Mouse (Mus musculus) MEL (cell line): ENCODE results near the gene Inpp5d. TPM values are rescaled to one million over a fixed set of nuclear protein-coding genes. Genes with fewer than 3 reads are reported as not detected.

Source experiments
- DNase-seq: peaks from one replicate; pipeline ENCODE4 v3.0.0; 2011; ENCODE audit warnings: low read depth, low spot score
- H3K27ac ChIP-seq: 2 replicates; pipeline ENCODE4 v1.5.1; 2012; ENCODE audit warnings: low read depth, mild to moderate bottlenecking, control low read depth, low read length, moderate library complexity; ENCODE audit not compliant: control insufficient read depth
- H3K27me3 ChIP-seq, 2 experiments: fragments of 150-350 bp in 1 of 2; sonication (generic) in 1 of 2; 2 replicates each; pipeline ENCODE4 v1.6.1; 2012; ENCODE audit warnings: low read length in 2 of 2, mild to moderate bottlenecking in 2 of 2, improper control_type of control experiment in 1 of 2, moderate library complexity in 1 of 2; ENCODE audit not compliant: insufficient read depth in 2 of 2, control insufficient read depth in 1 of 2
- H3K36me3 ChIP-seq, 2 experiments: 2 replicates each; pipeline ENCODE4 v1.6.1; 2012 to 2014; ENCODE audit warnings: low read length in 2 of 2, improper control_type of control experiment in 1 of 2, inconsistent platforms in 1 of 2, mild to moderate bottlenecking in 1 of 2; ENCODE audit not compliant: insufficient read depth in 2 of 2, control insufficient read depth in 1 of 2
- H3K4me1 ChIP-seq, 2 experiments: fragments of 150-350 bp in 1 of 2; sonication (generic) in 1 of 2; 2 replicates each; pipeline ENCODE4 v1.6.1; 2012; ENCODE audit warnings: low read length in 2 of 2, improper control_type of control experiment in 1 of 2, mild to moderate bottlenecking in 1 of 2; ENCODE audit not compliant: insufficient read depth in 2 of 2, control insufficient read depth in 1 of 2
- H3K4me3 ChIP-seq, 2 experiments: fragments of 150-350 bp in 1 of 2; sonication (generic) in 1 of 2; 2 replicates each; pipeline ENCODE4 v1.5.1; 2012; ENCODE audit warnings: low read depth in 2 of 2, low read length in 2 of 2, mild to moderate bottlenecking in 2 of 2, moderate library complexity in 2 of 2, control low read depth in 1 of 2, improper control_type of control experiment in 1 of 2; ENCODE audit not compliant: control insufficient read depth in 1 of 2, insufficient read depth in 1 of 2
- H3K79me2 ChIP-seq: 2 replicates; pipeline ENCODE4 v1.6.1; 2012; ENCODE audit warnings: mild to moderate bottlenecking, low read length, moderate library complexity; ENCODE audit not compliant: control insufficient read depth, poor library complexity, insufficient read depth
- H3K9ac ChIP-seq: 2 replicates; pipeline ENCODE4 v1.6.1; 2012; ENCODE audit warnings: low read depth, mild to moderate bottlenecking, control low read depth, low read length, moderate library complexity; ENCODE audit not compliant: control insufficient read depth, poor library complexity, severe bottlenecking
- H3K9me3 ChIP-seq: fragments of 150-350 bp; sonication (generic); replicated peaks from 2 replicates; pipeline ENCODE4 v1.6.1; 2012; ENCODE audit warnings: mild to moderate bottlenecking, low read length, improper control_type of control experiment, moderate library complexity; ENCODE audit not compliant: insufficient read depth
- BHLHE40 ChIP-seq: IDR thresholded peaks from 2 replicates; pipeline ENCODE4 v1.6.1; 2012; ENCODE audit warnings: low read depth, mild to moderate bottlenecking, inconsistent platforms, low read length, improper control_type of control experiment, borderline replicate concordance
- CHD1 ChIP-seq: IDR thresholded peaks from 2 replicates; pipeline ENCODE4 v1.6.1; 2012; ENCODE audit warnings: low read depth, mild to moderate bottlenecking, inconsistent platforms, low read length, improper control_type of control experiment
- CTCF ChIP-seq, 3 experiments: IDR thresholded peaks in 2 of 3; conservative IDR thresholded peaks in 1 of 3; 2 replicates each; pipeline ENCODE4 v1.5.1; 2011 to 2012; ENCODE audit warnings: low read length in 3 of 3, low read depth in 2 of 3, mild to moderate bottlenecking in 2 of 3, improper control_type of control experiment in 1 of 3, inconsistent platforms in 1 of 3, mixed read lengths in 1 of 3, moderate library complexity in 1 of 3; ENCODE audit not compliant: control insufficient read depth in 1 of 3, insufficient read depth in 1 of 3, poor library complexity in 1 of 3, severe bottlenecking in 1 of 3
- E2F4 ChIP-seq: IDR thresholded peaks from 2 replicates; pipeline ENCODE4 v1.6.1; 2011; ENCODE audit warnings: low read depth, low read length, improper control_type of control experiment, borderline replicate concordance
- GATA1 ChIP-seq: IDR thresholded peaks from 2 replicates; pipeline ENCODE4 v1.6.1; 2011; ENCODE audit warnings: low read depth, low read length, improper control_type of control experiment
- HCFC1 ChIP-seq: IDR thresholded peaks from 2 replicates; pipeline ENCODE4 v1.6.1; 2012; ENCODE audit warnings: low read depth, mild to moderate bottlenecking, inconsistent platforms, low read length, improper control_type of control experiment, moderate library complexity
- KAT2A ChIP-seq: conservative IDR thresholded peaks from 2 replicates; pipeline ENCODE4 v1.6.1; 2012; ENCODE audit warnings: low read depth, low read length, improper control_type of control experiment, inconsistent platforms
- MAFK ChIP-seq: IDR thresholded peaks from 2 replicates; pipeline ENCODE4 v1.6.1; 2011; ENCODE audit warnings: low read depth, mild to moderate bottlenecking, low read length, improper control_type of control experiment, borderline replicate concordance
- MAX ChIP-seq: IDR thresholded peaks from 2 replicates; pipeline ENCODE4 v1.6.1; 2011; ENCODE audit warnings: low read length, improper control_type of control experiment
- MAZ ChIP-seq: IDR thresholded peaks from 2 replicates; pipeline ENCODE4 v1.6.1; 2012; ENCODE audit warnings: low read depth, mild to moderate bottlenecking, inconsistent platforms, low read length, improper control_type of control experiment
- MEF2A ChIP-seq: IDR thresholded peaks from 2 replicates; pipeline ENCODE4 v1.6.1; 2014; ENCODE audit warnings: low read depth, mild to moderate bottlenecking, inconsistent platforms, low read length, improper control_type of control experiment; ENCODE audit not compliant: poor library complexity, insufficient replicate concordance, severe bottlenecking; ENCODE audit errors: extremely low read depth
- MYB ChIP-seq: IDR thresholded peaks from 2 replicates; pipeline ENCODE4 v1.6.1; 2011; ENCODE audit warnings: mild to moderate bottlenecking, low read depth, low read length, improper control_type of control experiment
- NELFE ChIP-seq: IDR thresholded peaks from 2 replicates; pipeline ENCODE4 v1.6.1; 2011; ENCODE audit warnings: low read depth, low read length, improper control_type of control experiment
- POLR2A ChIP-seq, 2 experiments: IDR thresholded peaks; 2 replicates each; pipeline ENCODE4 v1.6.1; 2011 to 2012; ENCODE audit warnings: low read length in 2 of 2, mild to moderate bottlenecking in 2 of 2, control low read depth in 1 of 2, improper control_type of control experiment in 1 of 2, low read depth in 1 of 2, moderate library complexity in 1 of 2; ENCODE audit not compliant: control insufficient read depth in 1 of 2, insufficient read depth in 1 of 2, poor library complexity in 1 of 2
- POLR2AphosphoS5 ChIP-seq: IDR thresholded peaks from 2 replicates; pipeline ENCODE4 v1.6.1; 2012; ENCODE audit warnings: low read depth, borderline replicate concordance, mild to moderate bottlenecking, inconsistent platforms, low read length, moderate library complexity, mixed read lengths
- RAD21 ChIP-seq: IDR thresholded peaks from 2 replicates; pipeline ENCODE4 v1.6.1; 2011; ENCODE audit warnings: mild to moderate bottlenecking, low read depth, low read length, improper control_type of control experiment
- SMC3 ChIP-seq: IDR thresholded peaks from 2 replicates; pipeline ENCODE4 v1.6.1; 2011; ENCODE audit warnings: low read depth, low read length, improper control_type of control experiment
- TBP ChIP-seq: IDR thresholded peaks from 2 replicates; pipeline ENCODE4 v1.8.0; 2011; ENCODE audit warnings: low read depth, low read length, improper control_type of control experiment
- USF1 ChIP-seq: IDR thresholded peaks from 2 replicates; pipeline ENCODE4 v1.6.1; 2014; ENCODE audit warnings: low read depth, mild to moderate bottlenecking, inconsistent platforms, low read length, improper control_type of control experiment, moderate library complexity
- ZC3H11A ChIP-seq: IDR thresholded peaks from 2 replicates; pipeline ENCODE4 v1.6.1; 2012; ENCODE audit warnings: low read depth, mild to moderate bottlenecking, inconsistent platforms, low read length, improper control_type of control experiment
- ZKSCAN1 ChIP-seq: IDR thresholded peaks from 2 replicates; pipeline ENCODE4 v1.6.1; 2012; ENCODE audit warnings: low read depth, mild to moderate bottlenecking, inconsistent platforms, low read length, improper control_type of control experiment, moderate library complexity
- ZNF384 ChIP-seq: IDR thresholded peaks from 2 replicates; pipeline ENCODE4 v1.6.1; 2012; ENCODE audit warnings: low read depth, mild to moderate bottlenecking, inconsistent platforms, low read length, improper control_type of control experiment
- polyA plus RNA-seq, 2 experiments: library from polyadenylated mRNA; stranded (reverse) in 1 of 2; unstranded in 1 of 2; fragments of >175 nt in 1 of 2; fragments of >200 nt in 1 of 2; gene quantifications; 2 replicates each; pipeline versions ENCODE4 v1.2.1 to v1.2.4; 2012; ENCODE audit warnings: low replicate concordance in 2 of 2, low read depth in 1 of 2; ENCODE audit not compliant: insufficient read length in 2 of 2, insufficient read depth in 1 of 2, missing spikeins in 1 of 2
- total RNA-seq: library from RNA; depleted of rRNA; stranded (reverse); fragments of 300-350 nt; gene quantifications from 2 replicates; pipeline ENCODE4 v1.2.3, GENCODE M21; 2012

Inpp5d gene
- total and polyA plus RNA-seq, 3 experiments, result 69.4 to 71.3 TPM; not detected in 1

GRCm38 (mm10) chr1:87608416-87609046 is 11.6 kb upstream of the Inpp5d start:
- Histone ChIP-seq H3K4me3 (peak overlapping the region; percentile 19 to 29; a peak in 3 of 4 replicates), H3K79me2 (no peaks in the 10 kb centered on the region), H3K9me3 (no peaks in the 10 kb centered on the region), H3K4me1 (peaks cover 0 to 7% of the 10 kb centered on the region in 2 experiments; a peak in 1 of 4 replicates), H3K36me3 (peaks cover 0 to 5% of the 10 kb centered on the region in 2 experiments; a peak in 2 of 4 replicates), H3K9ac (no peak overlapping the region), H3K27me3 (peaks cover 3 to 5% of the 10 kb centered on the region in 2 experiments), H3K27ac (no peak overlapping the region)
- TF ChIP-seq CHD1 (no peak), CTCF (IDR thresholded peaks at IDR 0.05 in 2 of 3, conservative IDR thresholded peaks at IDR 0.05 in 1 of 3; ENCODE audit: control insufficient read depth in 1 of 3, insufficient read depth in 1 of 3, low read depth in 2 of 3, low read length in 3 of 3, poor library complexity in 1 of 3, severe bottlenecking in 1 of 3) (peak; percentile 90 to 96 (median 96)), POLR2A (IDR thresholded peaks at IDR 0.05; ENCODE audit: control insufficient read depth in 1 of 2, insufficient read depth in 1 of 2, low read depth in 1 of 2, low read length in 2 of 2, poor library complexity in 1 of 2) (no peak), SMC3 (peak; percentile 83), GATA1 (no peak), RAD21 (peak; percentile 55), E2F4 (no peak), ZC3H11A (peak; percentile 51), ZKSCAN1 (no peak), USF1 (no peak), BHLHE40 (no peak), POLR2AphosphoS5 (no peak), MEF2A (no peak), HCFC1 (no peak), KAT2A (no peak), MAZ (no peak), ZNF384 (no peak)
- DNase-seq, result peak; percentile 83

DNA sequence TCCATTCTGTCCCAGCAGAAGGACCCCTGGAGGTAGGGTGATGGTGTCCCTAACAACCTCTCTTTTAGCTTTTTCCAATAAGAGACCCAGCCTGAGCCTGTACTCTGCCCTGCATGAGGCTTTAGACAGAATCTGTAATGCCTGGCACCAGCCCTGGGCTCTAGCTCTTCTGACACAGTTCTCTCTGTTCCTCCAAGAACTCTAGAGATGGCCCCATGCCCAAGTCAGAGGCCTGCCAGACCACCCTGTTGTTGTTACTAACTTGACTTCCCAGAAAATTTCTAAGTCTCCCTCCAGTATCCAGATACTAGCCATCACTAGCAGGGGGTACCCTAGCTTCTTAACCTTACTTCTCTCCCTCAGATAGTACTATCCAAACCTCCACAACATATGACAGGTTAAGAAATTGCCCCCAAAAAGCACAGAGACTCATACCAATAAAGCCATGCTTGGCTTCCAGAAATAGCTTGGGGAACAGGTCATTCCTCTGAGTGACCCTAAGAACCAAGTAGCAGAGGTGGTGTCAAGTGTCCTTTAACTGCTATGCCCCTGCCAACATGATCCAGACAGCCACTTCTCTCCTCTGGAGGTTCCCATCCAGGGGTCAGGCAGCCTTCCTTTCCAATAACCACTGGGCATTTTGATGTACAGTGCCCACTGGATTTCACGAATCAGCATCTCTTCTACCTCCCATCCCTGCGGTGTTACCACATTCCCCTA is 5.4 kb upstream of the Inpp5d start:
- H3K4me1 ChIP-seq, result peaks cover 0 to 4% of the 10 kb centered on the region in 2 experiments; a peak in 2 of 4 replicates
- TF ChIP-seq MYB (no peak), MAFK (no peak), TBP (no peak), RAD21 (no peak), ZNF384 (no peak), MAZ (no peak), MAX (no peak), NELFE (no peak), KAT2A (no peak), E2F4 (no peak)
- TF ChIP-seq, all 39 proteins: peak for 0
- Histone ChIP-seq H3K36me3 (peaks cover 0 to 3% of the 10 kb centered on the region in 2 experiments; a peak in 2 of 4 replicates), H3K9ac (no peak overlapping the region), H3K4me3 (no peak overlapping the region), H3K27ac (no peak overlapping the region), H3K27me3 (no peaks in the 10 kb centered on the region), H3K79me2 (no peaks in the 10 kb centered on the region), H3K9me3 (no peaks in the 10 kb centered on the region)
- no peak for DNase-seq
